Mouse (Mus musculus) stomach, embryonic 16.5 days (tissue): Measurements from ENCODE around the gene Plpp3. TPM values are rescaled to one million over a fixed set of nuclear protein-coding genes. Genes with fewer than 3 reads are reported as not detected.

Experiments
- ATAC-seq: fragments of 200-750 bp; cut with Nextera tagmentation; 2 replicates; pipeline ENCODE4 v1.8.0; 2017; ENCODE audit warnings: moderate number of reproducible peaks, moderate TSS enrichment; ENCODE audit not compliant: insufficient read depth, low FRiP score
- H3K27ac ChIP-seq: fragments of 300-500 bp; sonication (generic); 2 replicates; pipeline ENCODE4 v1.5.1; 2014; ENCODE audit warnings: low read length
- H3K27me3 ChIP-seq: fragments of 300-500 bp; sonication (generic); 2 replicates; pipeline ENCODE4 v1.6.1; 2014; ENCODE audit warnings: low read length, control low read depth, mixed read lengths; ENCODE audit not compliant: control insufficient read depth, insufficient read depth
- H3K36me3 ChIP-seq: fragments of 300-500 bp; sonication (generic); 2 replicates; pipeline ENCODE4 v1.6.1; 2014; ENCODE audit warnings: low read length; ENCODE audit not compliant: control insufficient read depth, insufficient read depth
- H3K4me1 ChIP-seq: fragments of 300-500 bp; sonication (generic); 2 replicates; pipeline ENCODE4 v1.6.1; 2014; ENCODE audit warnings: low read length, control low read depth, mixed read lengths; ENCODE audit not compliant: control insufficient read depth, insufficient read depth
- H3K4me2 ChIP-seq: fragments of 300-500 bp; sonication (generic); 2 replicates; pipeline ENCODE4 v1.6.1; 2014; ENCODE audit warnings: low read depth, low read length, mixed read lengths
- H3K4me3 ChIP-seq: fragments of 300-500 bp; sonication (generic); replicated peaks from 2 replicates; pipeline ENCODE4 v1.5.1; 2014; ENCODE audit warnings: mild to moderate bottlenecking, low read length
- H3K9ac ChIP-seq: fragments of 300-500 bp; sonication (generic); 2 replicates; pipeline ENCODE4 v1.6.1; 2014; ENCODE audit warnings: low read length
- H3K9me3 ChIP-seq: fragments of 300-500 bp; sonication (generic); replicated peaks from 2 replicates; pipeline ENCODE4 v1.6.1; 2016; ENCODE audit warnings: low read length, control low read depth; ENCODE audit not compliant: control insufficient read depth
- WGBS: fragments of 180-500 bp; shearing (Covaris S2); extraction: QIAGEN DNeasy Blood & Tissue Kit; methylation state at CpG from one replicate; pipeline ENCODE4 v1.1.7; 2014; 5-methylcytosine and 5-hydroxymethylcytosine counted together
- polyA plus RNA-seq: library from polyadenylated mRNA; unstranded; fragments of >200 nt; fragmentation: Nextera tagmentation; extraction: Ambion mirVana; gene quantifications from 2 replicates; pipeline ENCODE4 v1.2.1, GENCODE M21; 2015

Gene Plpp3
- polyA plus RNA-seq, 1 experiment from 2014 or later = 65.3 TPM

DNA sequence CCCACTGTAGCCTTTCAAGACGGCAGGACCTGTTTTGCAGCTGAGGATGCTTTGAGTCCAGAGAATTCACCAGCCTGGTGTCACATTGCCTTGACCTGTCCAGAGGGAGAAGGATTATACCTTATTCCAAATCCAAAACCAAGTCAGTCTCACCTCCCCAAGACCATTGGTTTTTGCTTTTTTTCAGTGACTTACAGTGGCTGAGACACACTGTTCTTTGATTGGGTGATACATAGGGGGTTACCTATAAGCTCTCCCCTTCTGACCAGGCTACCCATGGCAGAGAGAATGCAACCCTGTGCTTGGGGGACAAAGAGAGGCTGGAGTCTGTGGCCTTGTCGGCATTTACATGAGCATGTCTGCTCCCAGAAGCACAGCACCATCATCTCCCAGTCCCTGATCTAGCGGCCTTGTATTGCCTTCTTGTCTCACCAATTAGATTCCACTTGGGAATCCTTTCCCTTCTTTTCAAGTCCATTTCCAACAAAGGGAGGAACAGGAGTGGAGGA is 24.6 kb downstream of the Plpp3 start:
- WGBS = 59% methylated on average over 3 of the region's 3 CpGs

DNA sequence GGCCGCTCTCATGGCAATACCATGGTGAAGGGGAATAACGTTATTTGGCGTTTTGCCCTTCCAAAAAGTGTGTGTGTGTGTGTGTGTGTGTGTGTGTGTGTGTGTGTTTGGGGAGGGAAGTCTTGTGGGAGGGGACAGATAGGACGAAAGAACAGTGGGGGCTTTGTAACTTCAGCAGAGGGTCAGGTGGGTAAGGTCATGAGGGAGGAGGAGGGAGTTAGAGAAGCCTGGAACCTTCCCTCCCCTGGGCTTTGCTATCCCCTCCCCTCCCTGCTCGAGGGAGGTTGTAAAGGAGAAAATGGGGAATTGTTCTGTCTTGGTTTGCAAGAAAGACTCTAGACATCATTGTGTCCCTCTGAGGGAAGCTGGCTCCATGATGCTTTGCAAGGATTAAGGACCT is 25.1 kb downstream of the Plpp3 start:
- H3K36me3 ChIP-seq = no peaks in the 10 kb centered on the region
- H3K9me3 ChIP-seq = no peaks in the 10 kb centered on the region
- H3K27me3 ChIP-seq = no peaks in the 10 kb centered on the region
- H3K4me1 ChIP-seq = peaks cover 20% of the 10 kb centered on the region
- no peak overlapping the region for H3K27ac ChIP-seq
- H3K4me3 ChIP-seq = no peak overlapping the region
- ATAC-seq = no peak
- H3K9ac ChIP-seq = no peak overlapping the region
- no peak overlapping the region for H3K4me2 ChIP-seq
- 71% methylated on average over 5 of the region's 5 CpGs for WGBS

More for the DNA sequence above, 24.6 kb downstream of the Plpp3 start:
- Histone ChIP-seq H3K27me3 (no peaks in the 10 kb centered on the region), H3K9ac (no peak overlapping the region), H3K4me1 (peaks cover 17% of the 10 kb centered on the region), H3K36me3 (no peaks in the 10 kb centered on the region), H3K9me3 (no peaks in the 10 kb centered on the region), H3K27ac (no peak overlapping the region), H3K4me3 (no peak overlapping the region), H3K4me2 (no peak overlapping the region)
- ATAC-seq = no peak

DNA sequence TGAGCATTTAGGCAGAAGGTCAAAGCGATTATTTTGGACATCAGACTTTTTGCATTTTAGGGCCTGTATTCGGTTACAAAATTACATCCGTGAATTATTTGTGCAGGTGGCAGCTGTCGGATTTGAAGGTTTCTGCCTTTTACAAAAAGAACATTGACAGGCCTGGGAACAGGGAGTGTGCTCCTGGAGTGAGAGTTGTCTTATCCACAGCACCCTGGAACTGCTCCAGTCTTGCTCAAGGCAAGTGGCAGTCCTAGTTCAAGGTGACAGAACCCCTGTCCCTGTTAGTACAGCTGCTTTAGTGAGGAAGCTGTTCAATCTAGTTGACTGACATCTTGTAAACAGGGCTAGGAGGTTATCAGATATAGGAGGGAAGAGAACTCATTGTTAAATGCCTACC is 27.3 kb downstream of the Plpp3 start:
- Histone ChIP-seq H3K9ac (no peak overlapping the region), H3K27ac (no peak overlapping the region), H3K27me3 (no peaks in the 10 kb centered on the region), H3K4me2 (no peak overlapping the region), H3K36me3 (no peaks in the 10 kb centered on the region), H3K4me1 (peaks cover 42% of the 10 kb centered on the region), H3K9me3 (no peaks in the 10 kb centered on the region), H3K4me3 (no peak overlapping the region)
- WGBS = 54% methylated on average over 4 of the region's 4 CpGs
- ATAC-seq = no peak

DNA sequence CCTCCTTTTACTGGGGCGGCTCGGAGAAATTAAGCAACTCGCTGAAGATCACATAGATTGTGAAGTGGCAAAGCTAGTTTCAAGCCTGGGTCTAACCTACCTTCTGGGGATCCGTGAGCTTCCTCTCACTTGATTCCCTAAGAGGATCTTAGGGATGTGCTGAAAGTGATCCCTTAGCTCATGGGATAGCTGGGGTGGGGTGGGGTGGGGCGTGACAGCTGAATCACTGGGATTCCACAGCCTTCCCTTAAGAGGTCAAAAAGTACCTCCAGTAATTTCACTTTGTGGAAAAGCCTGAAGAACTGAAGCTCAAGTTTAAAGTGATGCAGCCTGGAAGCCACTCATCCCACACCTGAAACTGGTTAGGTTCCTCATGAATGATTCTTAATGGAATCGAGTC is 27.8 kb downstream of the Plpp3 start:
- no peaks in the 10 kb centered on the region for H3K9me3 ChIP-seq
- peaks cover 45% of the 10 kb centered on the region for H3K4me1 ChIP-seq
- no peaks in the 10 kb centered on the region for H3K36me3 ChIP-seq
- H3K27me3 ChIP-seq = no peaks in the 10 kb centered on the region
- ATAC-seq = no peak
- WGBS = 69% methylated on average over 6 of the region's 6 CpGs
- no peak overlapping the region for H3K27ac ChIP-seq
- H3K4me2 ChIP-seq = no peak overlapping the region
- H3K9ac ChIP-seq = no peak overlapping the region
- no peak overlapping the region for H3K4me3 ChIP-seq

DNA sequence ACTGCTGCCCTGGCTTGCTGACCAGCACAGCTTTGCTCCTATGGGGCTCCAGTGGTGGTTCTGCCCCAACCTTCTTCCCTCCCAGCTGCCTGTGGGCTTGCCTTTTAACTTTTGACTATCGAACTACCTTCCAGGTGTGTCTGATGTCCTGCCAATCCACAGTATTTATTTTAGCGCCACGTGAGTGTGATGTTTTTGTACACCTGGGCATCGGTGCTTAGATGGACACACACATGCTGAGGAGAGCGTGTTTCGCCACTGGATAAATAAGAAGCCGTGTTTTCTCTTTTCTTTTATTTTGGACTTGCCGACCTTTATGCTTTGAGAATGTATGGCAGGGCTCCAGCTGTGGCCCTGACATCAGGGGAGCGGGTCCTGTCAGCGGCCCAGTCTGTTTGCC is 29.5 kb downstream of the Plpp3 start:
- ATAC-seq = no peak
- H3K9me3 ChIP-seq = no peaks in the 10 kb centered on the region
- no peaks in the 10 kb centered on the region for H3K36me3 ChIP-seq
- H3K9ac ChIP-seq = no peak overlapping the region
- no peak overlapping the region for H3K4me3 ChIP-seq
- no peaks in the 10 kb centered on the region for H3K27me3 ChIP-seq
- H3K4me2 ChIP-seq = no peak overlapping the region
- H3K4me1 ChIP-seq = peaks cover 57% of the 10 kb centered on the region
- 66% methylated on average over 10 of the region's 10 CpGs for whole genome bisulfite sequencing
- H3K27ac ChIP-seq = 0 out of 2 replicates have a peak overlapping the region, but pooled peaks have one; percentile 8

DNA sequence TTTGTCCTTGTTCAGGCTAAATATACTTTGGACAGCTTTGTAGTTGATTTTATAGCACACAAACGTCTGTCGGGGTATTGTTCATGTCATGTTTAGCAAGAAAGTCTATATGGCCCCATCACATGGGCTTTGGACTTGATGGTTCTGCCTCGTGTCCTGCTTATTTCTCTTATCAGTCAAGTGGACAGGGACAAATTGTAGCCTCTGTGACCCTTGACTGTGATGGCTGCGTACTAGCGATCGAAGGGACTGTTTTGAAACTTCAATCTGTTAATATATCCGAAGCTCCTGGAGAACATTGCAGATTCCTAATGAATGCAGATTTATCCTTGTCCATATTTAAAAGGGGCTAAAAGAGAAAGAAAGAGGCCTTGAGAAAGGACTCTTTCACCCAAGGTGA is 30.7 kb downstream of the Plpp3 start:
- H3K27me3 ChIP-seq = no peaks in the 10 kb centered on the region
- peaks cover 67% of the 10 kb centered on the region for H3K4me1 ChIP-seq
- WGBS = 64% methylated on average over 7 of the region's 7 CpGs

DNA sequence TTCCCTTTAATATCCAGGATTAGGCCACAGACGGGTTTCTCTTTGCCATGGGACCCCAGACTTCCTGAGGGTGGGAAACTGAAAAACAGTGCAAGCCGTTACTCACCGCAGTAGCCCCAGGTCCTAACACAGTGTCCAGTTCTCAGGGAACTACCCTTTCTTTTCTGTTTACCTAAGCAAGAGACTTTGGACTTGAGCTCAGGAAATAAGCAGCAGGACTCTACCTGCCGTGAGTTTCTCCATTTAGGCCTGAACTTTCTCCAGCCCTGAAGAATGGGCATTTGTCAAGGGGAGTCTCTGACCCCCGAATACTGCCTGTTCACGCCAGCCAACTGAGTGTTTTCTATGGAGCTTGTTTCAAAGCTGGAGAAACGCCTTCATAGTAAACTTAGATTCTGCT is 31.7 kb downstream of the Plpp3 start:
- 38% methylated on average over 7 of the region's 7 CpGs for WGBS
- H3K4me2 ChIP-seq = no peak overlapping the region
- no peak overlapping the region for H3K4me3 ChIP-seq
- H3K4me1 ChIP-seq = peaks cover 71% of the 10 kb centered on the region
- no peaks in the 10 kb centered on the region for H3K36me3 ChIP-seq
- no peaks in the 10 kb centered on the region for H3K9me3 ChIP-seq
- H3K27ac ChIP-seq = peak overlapping the region; percentile 76
- ATAC-seq = peak; percentile 45; the same call in 1 of the 2 replicates
- no peak overlapping the region for H3K9ac ChIP-seq
- no peaks in the 10 kb centered on the region for H3K27me3 ChIP-seq

More for the DNA sequence above, 30.7 kb downstream of the Plpp3 start:
- Histone ChIP-seq H3K27ac (no peak overlapping the region), H3K9me3 (no peaks in the 10 kb centered on the region), H3K4me2 (no peak overlapping the region), H3K4me3 (no peak overlapping the region), H3K9ac (no peak overlapping the region), H3K36me3 (no peaks in the 10 kb centered on the region)
- no peak for ATAC-seq

DNA sequence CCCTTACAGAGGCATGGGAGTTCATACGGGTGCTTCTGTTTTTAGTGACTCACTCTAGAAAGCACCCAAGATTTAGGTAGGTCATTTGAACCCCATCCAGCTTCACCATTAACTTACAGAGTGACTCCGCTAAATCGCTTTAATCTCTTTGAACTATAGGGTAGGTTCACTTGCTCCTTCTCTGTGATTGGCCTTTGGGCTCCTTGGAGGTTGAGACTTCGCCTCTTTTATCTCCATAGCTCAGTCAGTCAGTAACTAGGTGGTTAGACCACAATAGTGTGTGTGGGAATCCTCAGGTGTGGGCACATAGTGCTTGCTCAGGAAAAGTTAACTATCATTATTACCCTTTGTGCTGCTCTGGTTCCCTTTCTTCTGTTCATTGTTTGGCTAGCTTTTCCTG is 33.7 kb downstream of the Plpp3 start:
- Histone ChIP-seq H3K27me3 (no peaks in the 10 kb centered on the region), H3K36me3 (no peaks in the 10 kb centered on the region), H3K4me2 (no peak overlapping the region), H3K4me1 (peaks cover 77% of the 10 kb centered on the region), H3K9ac (no peak overlapping the region), H3K27ac (peak overlapping the region; percentile 73), H3K9me3 (no peaks in the 10 kb centered on the region), H3K4me3 (no peak overlapping the region)
- peak; percentile 67 for ATAC-seq
- 51% methylated on average over 4 of the region's 4 CpGs for WGBS

DNA sequence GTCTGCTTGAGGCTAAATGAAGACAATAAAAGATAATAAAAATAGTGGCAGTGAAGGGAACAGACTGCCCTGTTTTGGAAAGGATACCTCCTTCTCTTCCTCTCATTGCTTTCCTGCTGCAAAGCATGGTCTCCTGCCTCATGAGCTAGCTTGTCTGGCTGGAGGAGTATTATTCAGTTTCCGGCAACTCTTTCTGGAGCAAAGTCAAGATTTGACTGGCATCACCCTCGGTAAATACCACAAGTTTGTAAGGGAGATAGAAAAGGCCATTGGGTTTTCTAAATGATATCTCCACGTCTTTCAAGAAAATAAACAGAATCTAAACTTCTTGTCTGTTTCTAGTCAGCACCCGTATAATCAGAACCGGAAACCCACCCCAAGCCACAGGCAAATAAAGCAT is 34.4 kb downstream of the Plpp3 start:
- peaks cover 72% of the 10 kb centered on the region for H3K4me1 ChIP-seq
- no peaks in the 10 kb centered on the region for H3K36me3 ChIP-seq
- no peaks in the 10 kb centered on the region for H3K9me3 ChIP-seq
- H3K4me3 ChIP-seq = no peak overlapping the region
- no peaks in the 10 kb centered on the region for H3K27me3 ChIP-seq
- no peak for ATAC-seq
- no peak overlapping the region for H3K9ac ChIP-seq
- H3K4me2 ChIP-seq = no peak overlapping the region
- H3K27ac ChIP-seq = peak overlapping the region; percentile 73
- WGBS = 41% methylated on average over 5 of the region's 5 CpGs
